Mouse (Mus musculus): ENCODE measurements around the gene Psmb11.

Psmb11 gene

DNA sequence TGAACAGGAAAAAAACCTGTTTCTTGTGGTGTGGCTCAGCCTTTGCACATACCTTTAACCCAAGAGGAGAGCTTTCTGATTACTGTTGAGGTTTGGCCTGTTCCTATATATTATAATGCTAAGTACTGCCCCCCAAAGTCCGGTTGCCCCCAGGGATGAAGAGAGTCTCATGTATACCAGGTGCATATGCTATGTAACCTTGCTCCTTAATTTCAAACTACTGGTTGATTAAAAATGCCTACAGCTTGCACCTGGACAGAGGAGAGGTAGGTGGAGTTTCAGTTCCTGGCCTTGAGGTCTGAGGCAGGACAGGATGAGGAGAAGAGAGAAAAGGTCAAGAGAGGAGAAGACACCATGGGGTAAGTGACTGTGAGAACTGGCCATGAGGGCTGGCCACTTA lies at the start of gene Psmb11:
Gene Psmb11 (plus strand): TSS at position 301 of the 400 bp plus-strand sequence.
- DNase-seq (ENCODE audit: low spot score): no peak

DNA sequence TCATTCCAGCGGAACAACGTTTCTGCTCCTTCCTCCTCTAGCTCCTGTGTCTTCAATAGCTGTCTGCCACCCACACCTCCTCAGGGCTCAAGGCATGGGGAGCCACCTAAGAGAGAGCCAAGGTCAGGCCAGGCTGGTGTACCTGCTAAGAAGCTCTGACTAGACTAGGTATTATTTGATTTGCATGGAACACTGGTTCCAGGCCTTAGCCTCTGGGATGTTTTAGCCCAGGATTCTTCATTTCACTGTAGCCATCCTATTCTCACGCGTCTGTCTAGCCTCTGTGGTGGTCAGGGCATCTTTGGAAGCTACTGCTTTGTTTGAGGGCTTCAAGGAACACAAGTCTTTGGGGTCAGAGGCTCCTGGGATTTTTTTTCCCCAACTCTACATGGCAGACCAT lies 49.1 kb upstream of the Psmb11 start:
- no peak for DNase-seq (ENCODE audit: low spot score)

- DNase-seq (ENCODE audit: low spot score): peak; percentile 55
Observed at GRCm38 (mm10) chr14:54572790-54573736, 48.2 kb upstream of the Psmb11 start.

GRCm38 (mm10) chr14:54574253-54574652 lies 47.0 kb upstream of the Psmb11 start:
- DNase-seq (ENCODE audit: low spot score): peak; percentile 59

DNA sequence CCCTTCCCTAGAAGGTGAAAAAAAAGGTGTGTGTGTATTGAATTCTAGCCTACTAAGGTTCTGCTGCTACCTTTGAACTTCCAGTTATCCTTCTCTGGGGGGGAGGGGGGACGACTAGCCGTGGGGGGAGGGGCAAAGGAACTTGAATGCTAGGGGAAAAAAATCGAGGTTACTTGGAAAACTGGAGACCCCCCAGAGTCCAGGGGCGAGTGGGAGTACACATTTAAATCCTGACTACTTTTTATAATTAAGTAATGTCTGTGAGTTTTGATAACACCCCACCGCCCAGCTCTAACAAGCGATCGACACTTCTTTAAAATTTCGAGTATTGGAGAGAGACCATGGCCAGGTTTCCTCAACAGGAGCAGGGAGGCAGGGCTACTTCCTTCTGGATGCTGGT lies 46.2 kb upstream of the Psmb11 start:
- no peak for DNase-seq (ENCODE audit: low spot score)

- peak; percentile 95 for DNase-seq (ENCODE audit: low spot score)
Observed at GRCm38 (mm10) chr14:54575631-54576030, 45.6 kb upstream of the Psmb11 start.

DNA sequence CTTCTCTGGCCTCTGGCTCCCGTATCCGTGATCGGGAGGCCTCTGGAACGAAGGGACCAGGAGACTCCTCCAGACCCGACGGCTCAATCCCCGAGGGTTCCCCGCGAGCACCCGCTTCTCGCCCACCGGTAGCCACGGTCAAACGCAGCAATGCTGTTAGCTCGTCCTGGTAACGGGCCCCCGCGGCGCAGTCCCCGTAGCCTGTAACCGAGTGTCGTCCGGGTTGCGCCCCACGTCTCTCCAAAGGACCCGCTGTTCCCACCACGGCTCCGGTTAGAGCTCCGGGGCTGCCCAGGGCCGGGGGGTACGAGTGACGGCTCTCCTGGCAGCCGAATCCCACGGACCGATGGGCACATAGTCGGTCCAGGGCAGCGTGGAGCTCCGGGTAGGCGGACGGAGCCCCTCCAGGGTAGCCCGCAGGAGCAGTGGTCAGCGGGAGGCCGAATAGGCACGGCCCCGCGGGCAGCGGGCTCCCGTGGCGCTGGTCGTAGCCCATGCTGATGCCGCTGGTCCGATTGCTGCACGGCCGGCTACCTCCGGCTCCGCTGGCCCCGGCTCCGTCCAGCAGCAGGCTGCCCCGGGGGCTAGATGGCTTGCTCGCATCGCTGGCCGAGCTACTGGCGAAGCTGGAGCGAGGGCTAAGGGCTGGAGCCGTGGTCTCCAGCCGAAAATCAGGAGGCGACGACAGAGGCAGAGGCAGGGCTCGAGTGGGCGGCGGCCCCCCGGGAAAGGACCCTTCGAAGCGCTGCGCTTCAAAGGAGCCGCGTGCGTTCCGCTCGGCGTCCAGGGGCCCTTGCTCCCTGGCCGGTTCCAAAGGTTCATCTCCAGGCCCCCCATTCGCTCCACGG lies 44.8 kb upstream of the Psmb11 start:
- DNase-seq (ENCODE audit: low spot score): peak; percentile 68

DNA sequence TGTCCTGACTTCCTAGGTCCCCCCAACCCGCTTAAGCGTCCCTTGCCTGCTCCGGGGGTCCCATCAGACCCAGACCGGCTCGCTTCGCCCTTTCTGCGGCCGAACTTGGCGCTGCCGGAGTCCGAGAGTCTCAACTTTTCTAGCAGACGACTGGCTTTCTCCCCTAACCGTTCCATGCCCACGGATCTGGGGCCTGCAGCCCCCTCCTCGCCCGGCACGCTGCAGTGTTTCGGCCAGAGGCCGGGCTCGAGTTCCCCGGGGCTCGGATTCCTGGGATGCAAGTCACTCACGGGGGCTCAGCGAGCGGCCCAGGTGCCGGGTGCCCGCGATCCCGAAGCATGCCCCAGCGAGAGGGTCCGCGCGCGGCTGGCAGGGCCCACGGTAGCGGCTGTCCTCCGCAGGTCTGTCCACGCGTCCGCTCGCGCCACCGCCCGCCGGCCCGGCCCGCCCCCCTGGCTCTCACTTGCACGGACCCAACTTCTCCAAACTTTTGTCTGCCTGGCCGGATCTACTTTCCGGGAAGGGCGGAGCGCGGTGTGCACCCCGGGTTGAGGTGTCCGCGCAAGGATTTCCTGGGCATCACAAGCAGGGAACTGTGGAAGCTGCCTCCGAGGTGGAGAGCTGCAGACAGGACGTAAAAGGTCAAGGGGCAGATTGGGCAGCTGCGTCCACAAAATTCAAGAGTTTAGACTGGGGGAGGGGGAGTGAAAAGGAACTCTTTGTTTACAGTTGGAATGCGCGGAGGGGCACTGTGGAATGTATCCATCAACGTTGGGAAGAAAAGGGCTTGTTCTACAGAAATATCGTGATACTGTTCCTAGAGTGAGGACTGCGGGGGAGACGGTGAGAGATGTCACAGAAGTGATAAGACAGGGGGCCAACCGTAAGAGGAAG lies 43.9 kb upstream of the Psmb11 start, which contains the start of gene Ajuba:
Gene Ajuba (minus strand): TSS at position 470 of the 894 bp plus-strand sequence.
- DNase-seq (ENCODE audit: low spot score): peak; percentile 92

- DNase-seq (ENCODE audit: low spot score): peak; percentile 45
Observed at GRCm38 (mm10) chr14:54578063-54578462, 43.2 kb upstream of the Psmb11 start.

DNA sequence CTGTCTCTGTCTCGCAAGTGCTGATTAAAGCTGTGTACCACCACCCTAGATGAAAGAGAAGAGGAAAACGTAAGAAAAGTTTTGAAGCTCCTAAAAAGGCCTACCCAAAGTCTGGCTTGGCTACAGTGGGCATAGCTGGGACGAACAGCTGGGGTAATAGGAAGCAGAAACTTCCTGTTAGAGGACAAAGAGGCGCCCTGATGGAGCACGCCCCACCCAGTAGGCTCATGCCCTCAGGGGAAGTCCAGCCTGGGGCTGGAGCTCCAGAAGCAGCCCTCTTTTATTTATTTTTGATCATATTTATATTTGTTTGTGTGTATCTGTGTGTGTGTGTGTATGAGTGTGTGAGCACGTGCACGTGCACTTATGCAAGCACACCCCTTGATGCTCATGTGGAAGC lies 41.6 kb upstream of the Psmb11 start:
- no peak for DNase-seq (ENCODE audit: low spot score)

DNA sequence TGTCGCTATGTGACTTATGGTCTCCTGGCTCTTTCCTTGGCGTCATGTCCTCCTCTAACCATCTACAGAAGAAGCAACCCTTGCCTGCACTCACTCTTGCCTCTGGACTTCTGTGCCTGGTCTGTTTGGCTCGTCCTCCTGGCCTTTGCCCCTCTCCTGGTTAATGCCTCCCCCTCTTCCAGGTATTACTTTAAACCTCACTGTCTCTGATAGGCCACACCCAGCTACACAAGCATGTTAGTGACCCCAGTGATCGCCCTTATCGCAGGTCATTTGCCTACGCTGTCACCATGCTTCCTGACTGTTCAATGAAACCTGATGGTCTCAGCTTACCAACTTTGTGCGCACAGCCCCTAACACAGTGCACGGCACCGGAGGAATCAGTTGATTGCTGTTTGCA lies 38.7 kb upstream of the Psmb11 start:
- no peak for DNase-seq (ENCODE audit: low spot score)

DNA sequence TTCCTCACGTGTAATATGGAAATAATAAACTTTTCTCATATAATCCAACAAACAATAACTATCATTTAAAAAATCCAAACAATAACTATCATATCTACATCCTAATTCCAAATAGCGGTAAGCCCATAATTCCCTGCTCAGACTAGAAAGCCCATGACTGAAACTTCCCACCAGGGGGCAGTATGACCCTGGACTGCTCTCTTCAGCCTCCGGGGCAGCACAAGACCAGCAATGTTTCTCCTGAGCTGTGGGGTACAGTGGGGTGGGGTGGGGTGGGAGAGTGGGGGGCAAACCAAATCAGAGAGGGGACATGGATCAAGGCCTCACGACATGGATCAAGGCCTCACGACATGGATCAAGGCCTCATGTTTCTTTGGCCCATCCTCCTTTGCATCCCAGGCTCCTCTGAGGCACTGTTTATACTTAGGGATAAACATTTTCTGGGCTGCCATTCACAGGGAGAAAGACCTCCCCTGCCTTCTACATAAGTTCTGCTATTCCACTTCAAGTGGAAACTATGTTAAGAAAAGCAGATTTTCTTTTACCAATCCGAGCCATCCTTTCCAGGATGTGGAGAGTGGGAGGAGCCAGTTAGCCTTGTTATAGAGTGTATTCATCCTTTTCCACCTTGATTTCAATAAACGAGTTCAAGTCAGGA lies 37.4 kb upstream of the Psmb11 start:
- peak; percentile 81 for DNase-seq (ENCODE audit: low spot score)

DNA sequence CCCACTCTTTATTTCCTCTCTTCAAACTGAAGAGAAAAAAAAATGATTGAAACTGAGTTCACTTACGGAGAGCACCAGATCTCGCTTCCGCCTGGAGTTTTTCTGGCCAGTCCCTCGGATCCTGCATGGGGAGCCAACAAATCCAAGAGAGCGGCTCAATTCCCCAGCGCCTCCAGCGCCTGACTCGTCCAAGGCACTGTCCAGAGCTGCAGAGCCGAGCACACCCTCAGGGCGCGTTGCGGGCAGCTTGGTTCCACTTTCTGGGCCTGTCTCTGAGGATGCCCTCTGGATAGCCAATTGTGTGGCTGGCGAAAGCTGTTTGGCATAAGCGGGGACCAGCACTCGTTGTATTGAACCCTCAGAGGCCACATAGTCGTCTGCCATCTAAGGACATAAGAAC lies 30.2 kb upstream of the Psmb11 start:
- no peak for DNase-seq (ENCODE audit: low spot score)

GRCm38 (mm10) chr14:54592319-54592934 lies 28.8 kb upstream of the Psmb11 start:
- DNase-seq (ENCODE audit: low spot score): peak; percentile 67

DNA sequence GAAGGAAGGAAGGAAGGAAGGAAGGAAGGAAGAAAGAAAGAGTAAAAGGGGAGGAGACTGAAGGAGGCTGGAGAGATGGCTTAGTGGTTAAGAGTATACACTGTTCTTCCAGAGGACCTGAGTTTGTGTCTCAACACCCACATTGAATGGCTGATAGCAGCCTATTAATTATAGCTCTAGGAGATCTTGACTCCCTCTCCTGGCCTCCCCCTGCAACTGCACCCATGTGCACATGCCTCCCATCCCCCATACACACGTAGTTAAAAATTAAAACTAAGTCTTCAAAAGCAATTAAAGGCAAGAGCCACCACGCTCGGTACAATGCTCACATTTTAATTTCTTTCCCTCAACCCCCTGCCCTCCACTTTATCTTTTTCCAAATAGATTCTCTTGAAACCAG lies 27.2 kb upstream of the Psmb11 start:
- DNase-seq (ENCODE audit: low spot score): no peak

- DNase-seq (ENCODE audit: low spot score): no peak
Observed at GRCm38 (mm10) chr14:54594631-54595414, 26.4 kb upstream of the Psmb11 start.

- no peak for DNase-seq (ENCODE audit: low spot score)
Observed at GRCm38 (mm10) chr14:54597084-54597483, 24.1 kb upstream of the Psmb11 start.

DNA sequence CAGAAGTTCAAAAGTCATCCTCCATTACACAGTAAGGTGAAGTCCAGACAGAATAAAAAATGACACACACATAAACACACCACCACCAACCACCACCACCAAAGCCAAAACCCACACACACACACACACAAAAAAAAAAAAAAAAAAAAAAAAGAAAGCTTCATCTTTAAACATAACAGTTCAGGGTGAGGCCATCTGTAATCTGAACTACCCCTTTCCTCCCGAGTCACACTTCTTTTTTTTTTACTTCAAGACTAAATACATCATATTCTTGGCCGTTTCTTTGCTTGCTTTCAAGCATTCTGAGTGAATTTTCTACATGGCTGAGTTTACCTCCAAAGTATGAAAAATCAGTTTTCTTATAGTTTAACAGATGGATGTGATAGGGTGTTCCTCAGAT lies 19.6 kb upstream of the Psmb11 start:
- DNase-seq (ENCODE audit: low spot score): no peak

DNA sequence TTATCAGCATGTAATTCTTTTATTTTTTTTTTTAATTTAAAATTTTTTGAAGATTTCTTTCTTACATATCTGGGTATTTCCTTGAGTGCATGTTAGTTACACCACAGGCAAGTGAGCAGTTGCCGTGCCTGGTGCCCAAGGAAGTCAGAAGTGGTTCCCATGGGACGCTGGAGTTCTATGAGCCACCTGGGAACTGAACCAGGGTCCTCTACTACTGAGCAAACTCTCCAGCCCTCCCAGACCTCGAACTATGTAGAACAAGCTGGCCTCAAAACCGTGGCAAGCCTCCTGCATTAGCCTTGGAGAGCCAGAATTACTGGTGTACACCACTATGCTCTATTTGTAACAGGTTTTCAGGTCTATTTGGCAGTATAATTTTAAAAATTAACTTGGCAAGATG lies 18.6 kb upstream of the Psmb11 start:
- no peak for DNase-seq (ENCODE audit: low spot score)
